Mouse (Mus musculus): Measurements from ENCODE around the gene Wdr54.
A peak's percentile ranks its signal among the peaks of the same experiment; 100 is the strongest.
"Not testable (repeated sequence)": the region's sequence is repeated elsewhere in the genome, so short reads cannot be mapped to it uniquely, and the experiment has no call there.

Gene Wdr54

DNA sequence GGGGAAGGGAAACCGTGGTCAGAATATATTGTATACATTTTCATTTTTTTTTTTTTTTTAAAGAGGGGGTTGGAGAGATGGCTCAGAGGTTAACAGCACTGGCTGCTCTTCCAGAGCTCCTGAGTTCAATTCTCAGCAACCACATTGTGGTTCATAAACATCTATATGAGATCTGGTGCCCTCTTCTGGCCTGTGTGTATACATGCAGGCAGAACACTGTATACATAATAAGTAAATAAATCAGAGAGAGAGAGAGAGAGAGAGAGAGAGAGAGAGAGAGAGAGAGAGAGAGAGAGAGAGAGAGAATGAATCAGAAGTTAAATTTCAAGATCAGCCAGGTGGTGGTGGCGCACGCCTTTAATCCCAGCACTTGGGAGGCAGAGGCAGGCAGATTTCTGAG lies 3.3 kb upstream of the Wdr54 start:
- not testable (repeated sequence) for DNase-seq (ENCODE audit: low spot score)

DNA sequence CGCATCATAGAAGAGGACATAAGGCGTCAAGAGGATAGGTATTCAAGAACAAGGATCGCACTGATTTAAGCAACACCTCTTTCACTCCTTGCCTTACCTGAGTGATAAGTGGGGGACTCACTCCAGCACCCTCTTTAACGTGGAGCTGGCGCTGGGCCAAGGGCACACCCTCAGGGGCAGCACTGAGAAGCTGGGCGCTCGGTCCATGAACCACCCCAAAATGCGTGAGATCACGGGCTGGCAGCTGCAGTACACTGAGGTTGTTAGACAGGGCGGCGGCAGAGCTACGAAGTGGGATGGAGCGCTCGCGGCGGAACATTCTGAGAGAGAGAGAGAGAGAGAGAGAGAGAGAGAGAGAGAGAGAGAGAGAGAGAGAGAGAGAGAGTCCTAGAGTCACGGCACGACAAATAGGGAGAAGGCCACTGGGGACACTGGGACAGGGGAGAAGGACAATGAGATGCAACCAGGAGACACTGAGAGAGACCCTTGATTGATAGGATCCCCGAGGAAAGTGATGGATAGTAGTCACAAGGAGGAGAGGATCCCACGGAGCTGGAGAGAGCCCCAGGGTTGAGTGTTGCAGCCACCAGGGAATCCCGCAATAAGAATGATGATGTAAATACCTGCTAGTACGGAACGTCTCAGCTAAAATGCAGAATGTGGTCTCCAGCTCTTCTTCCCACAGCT lies 502 bp downstream of the Wdr54 start:
- no peak for DNase-seq (ENCODE audit: low spot score)

- no peak for DNase-seq (ENCODE audit: low spot score)
Observed at GRCm38 (mm10) chr6:83153485-83153884, 2.7 kb downstream of the Wdr54 start.

GRCm38 (mm10) chr6:83153038-83153437 lies 3.2 kb downstream of the Wdr54 start:
- DNase-seq (ENCODE audit: low spot score): no peak

DNA sequence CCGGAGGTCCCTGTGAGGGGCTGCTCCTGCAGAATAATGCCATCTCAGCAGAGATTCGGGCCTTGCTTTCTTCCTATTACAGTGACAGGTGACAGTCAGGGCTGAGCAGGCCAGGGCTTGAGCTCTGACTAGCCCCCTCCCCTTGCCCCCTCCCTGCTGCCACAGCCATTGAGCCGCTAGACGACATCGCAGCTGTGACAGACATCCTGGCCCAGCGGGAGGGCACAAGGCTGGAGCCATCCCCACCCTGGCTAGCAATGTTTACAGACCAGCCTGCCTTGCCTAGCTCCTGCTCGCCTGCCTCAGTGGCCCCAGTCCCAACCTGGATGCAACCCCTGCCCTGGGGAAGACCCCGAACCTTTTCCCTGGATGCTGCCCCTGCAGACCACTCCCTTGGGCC lies 4.5 kb downstream of the Wdr54 start:
- no peak for DNase-seq (ENCODE audit: low spot score)

DNA sequence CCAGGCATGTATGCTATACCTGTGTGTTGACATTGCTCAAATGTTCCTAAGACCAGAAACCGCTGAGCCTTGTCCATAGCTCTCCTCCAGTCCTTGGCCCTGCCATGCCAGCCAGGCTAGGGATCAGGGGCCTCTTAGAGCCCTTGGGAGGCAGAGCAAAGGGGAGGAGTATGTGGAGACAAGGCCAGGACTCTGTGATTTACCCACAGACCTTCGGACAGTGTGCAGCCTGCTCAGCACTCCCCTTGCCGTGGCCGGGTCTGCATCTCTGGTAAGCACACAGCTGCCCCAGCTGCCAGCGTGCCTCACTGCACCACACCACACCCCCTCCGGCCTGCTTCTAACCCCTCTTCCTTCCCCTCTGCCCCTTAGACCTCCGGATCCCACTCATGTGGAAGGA lies 8.9 kb downstream of the Wdr54 start:
- DNase-seq (ENCODE audit: low spot score): no peak

DNA sequence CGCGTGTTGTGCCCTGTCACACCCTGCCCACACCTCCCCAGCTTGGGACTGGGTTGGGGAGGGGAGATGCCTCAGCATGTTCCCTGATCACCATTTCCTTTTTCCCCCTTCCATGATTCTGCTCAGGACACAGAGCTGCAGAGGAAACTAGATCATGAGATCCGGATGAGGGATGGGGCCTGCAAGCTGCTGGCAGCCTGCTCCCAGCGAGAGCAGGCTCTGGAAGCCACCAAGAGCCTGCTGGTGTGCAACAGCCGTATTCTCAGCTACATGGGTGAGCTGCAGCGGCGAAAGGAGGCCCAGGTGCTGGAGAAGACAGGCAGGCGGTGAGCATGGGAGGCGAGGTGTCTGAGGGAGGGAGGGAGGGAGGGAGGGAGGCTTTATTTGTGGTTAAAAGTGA lies 10.4 kb downstream of the Wdr54 start:
- no peak for DNase-seq (ENCODE audit: low spot score)

GRCm38 (mm10) chr6:83145209-83145608 lies 11.0 kb downstream of the Wdr54 start:
- no peak for DNase-seq (ENCODE audit: low spot score)

DNA sequence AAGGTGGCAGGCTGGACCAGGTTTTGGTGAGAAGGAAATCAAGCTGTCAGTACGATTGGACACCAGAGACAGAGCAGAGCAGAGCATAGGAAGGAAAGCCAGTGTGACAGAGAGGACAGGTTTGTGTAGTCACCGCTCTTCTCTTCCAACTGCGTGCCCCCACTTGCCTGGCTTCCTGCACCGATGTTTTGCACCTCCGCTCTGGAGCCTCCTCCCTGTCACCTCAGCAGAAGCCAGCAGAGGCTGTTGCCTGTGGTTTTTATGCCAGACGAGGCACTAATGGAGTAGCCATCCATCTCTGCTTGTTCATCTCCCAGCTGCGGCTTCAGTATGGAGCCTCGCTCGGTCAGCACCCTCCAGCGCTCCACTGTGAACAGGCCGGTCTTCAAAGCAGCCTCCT lies 13.3 kb downstream of the Wdr54 start:
- DNase-seq (ENCODE audit: low spot score): no peak

- no peak for DNase-seq (ENCODE audit: low spot score)
Observed at GRCm38 (mm10) chr6:83142211-83142731, 13.9 kb downstream of the Wdr54 start.

DNA sequence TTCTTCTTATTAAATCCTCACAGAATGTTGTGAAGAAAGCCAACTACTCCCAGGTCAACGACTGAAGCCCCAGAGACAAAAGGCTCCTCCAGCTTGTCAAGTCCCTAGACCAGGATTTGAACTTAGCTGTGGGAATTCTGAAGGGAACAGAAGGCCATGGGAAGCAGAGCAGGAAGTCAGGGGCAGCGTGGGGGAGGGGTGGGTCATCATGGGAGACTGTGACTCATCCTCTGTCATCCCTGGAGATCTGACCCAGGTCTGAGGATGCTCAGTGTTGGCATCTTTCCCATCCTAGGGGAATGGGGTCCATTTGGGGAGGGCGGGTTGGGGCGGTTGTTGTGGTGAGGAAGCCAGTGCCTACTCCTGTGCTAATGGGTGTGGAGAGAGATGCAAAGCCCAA lies 14.6 kb downstream of the Wdr54 start:
- DNase-seq (ENCODE audit: low spot score): no peak

GRCm38 (mm10) chr6:83140044-83140443 lies 16.2 kb downstream of the Wdr54 start:
- DNase-seq (ENCODE audit: low spot score): no peak

- DNase-seq (ENCODE audit: low spot score): no peak
Observed at GRCm38 (mm10) chr6:83138056-83138455, 18.1 kb downstream of the Wdr54 start.

DNA sequence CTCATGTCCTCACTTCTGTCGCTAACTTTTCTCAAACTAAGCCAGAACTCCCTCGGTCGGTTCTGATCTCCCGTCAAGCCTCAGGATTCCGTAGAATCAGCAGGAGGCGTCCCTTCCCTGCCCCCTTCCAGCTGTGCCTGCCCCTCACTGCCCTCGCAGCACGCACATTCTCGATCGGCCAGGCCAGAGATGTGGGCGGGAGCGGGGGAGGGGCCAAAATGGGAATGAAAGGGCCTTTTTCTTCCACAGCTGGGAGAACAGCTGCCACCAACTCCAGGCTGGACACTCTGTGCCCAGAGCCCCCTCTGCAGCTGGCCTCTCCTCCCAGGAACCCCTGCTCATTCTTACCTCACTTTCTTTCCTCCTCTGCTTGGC lies 18.6 kb downstream of the Wdr54 start:
- DNase-seq (ENCODE audit: low spot score): peak; percentile 51

DNA sequence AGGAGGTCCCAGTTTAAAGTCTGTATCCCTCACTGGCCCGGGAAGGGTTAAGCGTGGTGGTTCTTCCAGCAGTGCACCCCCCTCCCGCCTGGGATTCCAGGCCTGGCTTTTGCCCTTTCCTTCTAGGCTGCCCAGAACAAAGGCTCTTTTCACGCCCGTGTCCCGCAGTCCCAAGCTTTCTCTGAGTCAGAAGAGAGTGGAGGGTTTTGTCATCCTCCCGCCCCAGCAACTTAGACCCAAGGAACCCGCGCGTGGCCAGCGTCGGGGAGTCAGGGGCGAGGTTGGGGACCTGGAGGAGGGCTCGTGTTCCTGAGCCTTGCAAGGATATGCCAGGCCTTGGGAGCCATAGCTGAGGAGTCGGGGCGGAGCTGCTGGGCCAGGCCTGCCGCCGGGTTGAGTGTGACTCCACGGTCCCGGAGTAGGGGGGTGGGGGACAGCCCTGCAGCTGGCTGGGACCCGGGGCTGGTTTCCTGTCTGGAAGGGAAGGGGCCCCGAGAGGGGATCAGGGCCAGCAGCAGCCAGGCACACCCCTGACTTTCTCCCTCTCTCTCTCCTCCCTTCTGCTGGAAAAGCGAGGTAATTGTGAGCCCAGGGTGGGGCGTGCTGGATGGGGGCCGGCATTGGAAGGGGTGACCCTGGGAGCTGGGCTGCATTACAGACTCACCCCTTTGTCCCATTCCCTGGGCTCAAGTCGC lies 19.2 kb downstream of the Wdr54 start:
- no peak for DNase-seq (ENCODE audit: low spot score)

- DNase-seq (ENCODE audit: low spot score): no peak
Observed at GRCm38 (mm10) chr6:83136291-83136880, 19.8 kb downstream of the Wdr54 start.

GRCm38 (mm10) chr6:83135571-83136161 lies 20.5 kb downstream of the Wdr54 start:
- DNase-seq (ENCODE audit: low spot score): no peak

GRCm38 (mm10) chr6:83134951-83135513 lies 21.2 kb downstream of the Wdr54 start, which contains the start of gene Rtkn:
Gene Rtkn, plus strand, starts transcription at chr6:83135463.
- DNase-seq (ENCODE audit: low spot score): no peak

DNA sequence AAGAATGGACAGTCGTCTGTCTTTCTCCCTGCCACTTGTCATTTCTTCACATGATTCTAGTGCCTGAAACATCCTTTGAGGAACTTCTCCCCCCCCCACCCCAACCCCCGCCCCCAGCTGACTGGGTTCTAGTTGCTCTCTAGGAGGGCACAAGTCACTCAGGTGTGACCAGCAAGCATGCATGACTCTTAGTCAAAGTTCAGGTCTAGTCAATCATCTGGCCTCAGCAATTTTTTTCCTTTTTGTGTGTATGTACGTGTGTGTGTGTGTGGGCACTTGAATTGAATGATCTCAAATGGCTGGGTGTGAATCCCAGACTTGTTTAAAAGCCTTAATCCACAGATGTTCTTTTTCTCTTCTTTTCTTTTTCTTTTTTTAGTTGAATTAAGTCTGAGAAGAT lies 22.0 kb downstream of the Wdr54 start:
- DNase-seq (ENCODE audit: low spot score): no peak

- DNase-seq (ENCODE audit: low spot score): no peak
Observed at GRCm38 (mm10) chr6:83132176-83132919, 23.8 kb downstream of the Wdr54 start.

GRCm38 (mm10) chr6:83131469-83132034 lies 24.6 kb downstream of the Wdr54 start:
- DNase-seq (ENCODE audit: low spot score): no peak
